Mouse (Mus musculus): ENCODE data around the gene Chst12. TPM values are rescaled to one million over a fixed set of nuclear protein-coding genes. Genes with fewer than 3 reads are reported as not detected.

Gene Chst12
- total and polyA plus RNA-seq, 3 experiments, result 2.3 to 17.0 (median 7.6) TPM

DNA sequence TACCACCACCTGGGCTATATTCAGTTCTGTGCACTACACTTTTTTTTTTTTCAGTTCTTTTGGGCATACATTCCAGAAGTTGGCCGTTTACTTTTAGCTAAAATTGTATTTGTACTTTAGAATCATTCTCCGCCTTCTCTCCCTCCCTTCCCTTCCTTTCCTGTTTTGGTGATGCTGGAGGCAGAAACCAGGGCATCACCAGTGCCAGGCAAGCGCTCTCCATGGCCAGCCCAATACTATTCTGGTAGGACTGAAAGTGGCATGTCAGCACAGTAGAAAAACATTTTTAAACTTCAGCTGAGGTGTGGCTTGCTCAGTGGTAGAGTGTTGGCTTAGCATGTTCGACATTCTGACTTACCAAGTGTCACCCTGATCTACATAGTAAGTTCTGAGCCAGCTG lies 23.9 kb upstream of the Chst12 start:
- Histone ChIP-seq H3K4me1 (ENCODE audit: control insufficient read depth in 1 of 2, insufficient read depth in 2 of 2) (no peaks in the 10 kb centered on the region), H3K79me2 (replicated peaks; ENCODE audit: control insufficient read depth, extremely low read depth, insufficient read depth, poor library complexity, severe bottlenecking) (no peaks in the 10 kb centered on the region), H3K36me3 (replicated peaks in 1 of 2; ENCODE audit: control insufficient read depth in 1 of 2, insufficient read depth in 1 of 2, low read length in 1 of 2) (peaks cover 0 to 8% of the 10 kb centered on the region in 2 experiments), H3K9me3 (replicated peaks; ENCODE audit: low read length) (peaks cover 3% of the 10 kb centered on the region), H3K27me3 (replicated peaks) (no peaks in the 10 kb centered on the region), H3K4me2 (ENCODE audit: insufficient read depth, low read depth, poor library complexity, severe bottlenecking) (no peak overlapping the region), H3K4me3 (replicated peaks in 1 of 3; ENCODE audit: low read depth in 2 of 3, low read length in 2 of 3, poor library complexity in 1 of 3) (no peak overlapping the region), H3K9ac (ENCODE audit: insufficient read depth, low read depth) (no peak overlapping the region), H3K27ac (ENCODE audit: insufficient read depth, low read depth) (no peak overlapping the region)
- dilution Hi-C loops (cut with MboI; ENCODE audit: extremely low pct_ligation_motif_present, extremely low pct_unique_long_range_greater_than_20kb, low sequenced_read_pairs) (no loop called here), in situ Hi-C loops (cut with MboI; ENCODE audit: low pct_ligation_motif_present, low pct_unique_long_range_greater_than_20kb, low sequenced_read_pairs) (no loop called here)
- DNase-seq (ENCODE audit: extremely low read depth), result no peak
- no peak for TF ChIP-seq USF2 (conservative IDR thresholded peaks at IDR 0.05; ENCODE audit: low read depth, low read length)
- no peak for TF ChIP-seq MXI1 (IDR thresholded peaks at IDR 0.05; ENCODE audit: low read depth, low read length)
- no peak for TF ChIP-seq PAX5 (IDR thresholded peaks at IDR 0.05; ENCODE audit: low read length)
- TF ChIP-seq NELFE (IDR thresholded peaks at IDR 0.05; ENCODE audit: low read depth, low read length), result no peak

DNA sequence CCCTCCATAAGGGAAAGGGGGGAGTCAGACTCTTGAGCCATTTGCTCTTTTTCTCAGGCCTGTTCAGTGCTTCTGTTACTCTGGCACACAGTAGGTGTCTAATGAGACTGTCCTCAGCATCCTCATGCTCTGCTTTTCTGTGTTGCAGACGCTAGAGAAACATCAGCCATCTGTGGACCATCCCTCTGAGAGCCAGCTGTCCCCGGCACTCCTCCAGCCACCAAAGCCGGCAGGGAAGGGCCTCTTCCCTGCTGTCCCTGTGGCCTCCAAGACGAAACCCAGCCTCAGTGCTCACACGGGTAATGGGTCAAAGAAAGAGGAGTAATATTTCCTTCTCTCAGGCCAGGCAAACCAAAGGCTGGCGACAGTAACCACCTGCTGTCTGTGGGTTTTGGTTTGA lies 14.2 kb upstream of the Chst12 start:
- in situ Hi-C loops (cut with MboI; ENCODE audit: low pct_ligation_motif_present, low pct_unique_long_range_greater_than_20kb, low sequenced_read_pairs) (no loop called here), dilution Hi-C loops (cut with MboI; ENCODE audit: extremely low pct_ligation_motif_present, extremely low pct_unique_long_range_greater_than_20kb, low sequenced_read_pairs) (no loop called here)
- H3K4me2 ChIP-seq (ENCODE audit: insufficient read depth, low read depth, poor library complexity, severe bottlenecking), result no peak overlapping the region
- H3K79me2 ChIP-seq (replicated peaks; ENCODE audit: control insufficient read depth, extremely low read depth, insufficient read depth, poor library complexity, severe bottlenecking), result no peaks in the 10 kb centered on the region
- DNase-seq (ENCODE audit: extremely low read depth), result no peak
- H3K9me3 ChIP-seq (replicated peaks; ENCODE audit: low read length), result no peaks in the 10 kb centered on the region
- no peak overlapping the region for H3K4me3 ChIP-seq (replicated peaks in 1 of 3; ENCODE audit: low read depth in 2 of 3, low read length in 2 of 3, poor library complexity in 1 of 3)
- H3K36me3 ChIP-seq (replicated peaks in 1 of 2; ENCODE audit: control insufficient read depth in 1 of 2, insufficient read depth in 1 of 2, low read length in 1 of 2), result no peaks in the 10 kb centered on the region
- no peak for TF ChIP-seq USF1 (IDR thresholded peaks at IDR 0.05; ENCODE audit: low read depth, low read length)
- no peak for TF ChIP-seq NELFE (IDR thresholded peaks at IDR 0.05; ENCODE audit: low read depth, low read length)
- no peak for TF ChIP-seq KAT2A (IDR thresholded peaks at IDR 0.05; ENCODE audit: insufficient replicate concordance, low read length)
- TF ChIP-seq POLR2A (IDR thresholded peaks at IDR 0.05; ENCODE audit: low read depth, low read length), result no peak
- no peak for TF ChIP-seq MAX (IDR thresholded peaks at IDR 0.05; ENCODE audit: low read length)
- TF ChIP-seq IRF4 (IDR thresholded peaks at IDR 0.05; ENCODE audit: low read depth, low read length), result no peak
- TF ChIP-seq SMC3 (IDR thresholded peaks at IDR 0.05; ENCODE audit: low read depth, low read length), result no peak
- TF ChIP-seq RAD21 (IDR thresholded peaks at IDR 0.05; ENCODE audit: low read depth, low read length), result no peak
- no peak for TF ChIP-seq JUND (conservative IDR thresholded peaks at IDR 0.05; ENCODE audit: low read depth, low read length)
- TF ChIP-seq TBP (conservative IDR thresholded peaks at IDR 0.05; ENCODE audit: low read depth, low read length), result no peak
- no peak for TF ChIP-seq POLR2AphosphoS2 (IDR thresholded peaks at IDR 0.05; ENCODE audit: low read depth, low read length)
- no peak for TF ChIP-seq SIN3A (IDR thresholded peaks at IDR 0.05; ENCODE audit: low read length)
- TF ChIP-seq ZKSCAN1 (IDR thresholded peaks at IDR 0.05; ENCODE audit: borderline replicate concordance, low read depth, low read length), result no peak
- TF ChIP-seq EP300 (IDR thresholded peaks at IDR 0.05; ENCODE audit: low read length), result no peak
- TF ChIP-seq CHD1 (IDR thresholded peaks at IDR 0.05; ENCODE audit: low read depth, low read length), result no peak
- no peak for TF ChIP-seq UBTF (IDR thresholded peaks at IDR 0.05; ENCODE audit: low read depth, low read length)
- TF ChIP-seq MAFK (IDR thresholded peaks at IDR 0.05; ENCODE audit: insufficient replicate concordance, low read length), result no peak
- H3K27ac ChIP-seq (ENCODE audit: insufficient read depth, low read depth), result no peak overlapping the region
- H3K27me3 ChIP-seq (replicated peaks), result peaks cover 4% of the 10 kb centered on the region
- no peak overlapping the region for H3K9ac ChIP-seq (ENCODE audit: insufficient read depth, low read depth)
- no peaks in the 10 kb centered on the region for H3K4me1 ChIP-seq (ENCODE audit: control insufficient read depth in 1 of 2, insufficient read depth in 2 of 2)
